Mouse (Mus musculus): ENCODE results near the gene Utp3. TPM values are rescaled to one million over a fixed set of nuclear protein-coding genes. Genes with fewer than 3 reads are reported as not detected.

The Utp3 gene
- polyA plus RNA-seq, 1 experiment from 2014 or later, result 78.9 TPM

DNA sequence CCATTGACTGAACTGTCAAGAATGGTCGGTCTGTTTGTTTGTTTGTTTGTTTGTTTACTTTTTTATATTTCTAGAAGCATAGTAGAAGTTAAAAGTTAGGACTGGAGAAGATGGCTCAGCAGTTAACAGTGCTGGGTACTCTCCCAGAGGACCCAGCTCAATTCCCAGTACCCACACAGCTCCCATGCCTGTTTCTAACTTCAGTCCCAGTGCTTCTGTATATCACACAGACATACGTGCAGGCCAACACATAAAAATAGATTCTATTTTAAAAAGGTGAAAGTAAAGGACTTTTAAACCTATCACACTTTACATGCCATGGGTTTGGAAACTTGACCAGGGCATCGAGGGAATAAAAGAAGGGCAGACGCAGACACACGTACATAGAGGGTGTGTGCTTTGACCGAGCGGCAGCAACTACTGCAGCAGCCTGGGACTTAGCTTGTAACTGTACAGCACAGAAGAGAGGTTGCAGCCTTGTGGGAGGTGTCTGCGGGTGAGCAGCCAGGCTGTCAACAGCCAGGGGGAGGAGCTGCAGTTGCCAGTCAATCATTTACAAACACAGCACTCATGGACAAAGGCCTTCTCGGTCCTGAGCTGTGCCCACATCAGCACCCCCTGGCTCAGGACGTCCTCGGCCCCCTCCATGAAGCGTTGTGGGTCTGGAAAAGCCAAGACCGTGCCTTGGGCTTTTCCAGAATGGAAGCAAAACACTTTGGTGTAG lies 33.1 kb downstream of the Utp3 start:
- in situ Hi-C loops (cut with MboI; ENCODE audit: low pct_unique_long_range_greater_than_20kb), result no loop called here
- ChIA-PET POLR2A (no interaction called here), CTCF (interaction anchor here (1.5 to 2.0 kb wide), 2 partner anchors 16 to 18 kb away, joined by 4 to 6 read pairs; no protein-coding TSS in a partner anchor)
- no peak for TF ChIP-seq CTCF (IDR thresholded peaks at IDR 0.05)
- no peaks in the 10 kb centered on the region for H3K27me3 ChIP-seq
- DNase-seq (ENCODE audit: low read depth, low spot score), result no peak
- ATAC-seq, result peak; percentile 95

GRCm38 (mm10) chr5:88588481-88588880 lies 34.2 kb downstream of the Utp3 start:
- ATAC-seq, result no peak
- H3K27me3 ChIP-seq, result no peaks in the 10 kb centered on the region
- POLR2A ChIA-PET, result no interaction called here
- in situ Hi-C loops (cut with MboI; ENCODE audit: low pct_unique_long_range_greater_than_20kb), result no loop called here
- no peak for DNase-seq (ENCODE audit: low read depth, low spot score)
- TF ChIP-seq CTCF (IDR thresholded peaks at IDR 0.05), result no peak
- CTCF ChIA-PET, result interaction anchor here (1.5 to 4.5 kb wide), 2 partner anchors 12 to 15 kb away, joined by 4 to 23 read pairs; no protein-coding TSS in a partner anchor

DNA sequence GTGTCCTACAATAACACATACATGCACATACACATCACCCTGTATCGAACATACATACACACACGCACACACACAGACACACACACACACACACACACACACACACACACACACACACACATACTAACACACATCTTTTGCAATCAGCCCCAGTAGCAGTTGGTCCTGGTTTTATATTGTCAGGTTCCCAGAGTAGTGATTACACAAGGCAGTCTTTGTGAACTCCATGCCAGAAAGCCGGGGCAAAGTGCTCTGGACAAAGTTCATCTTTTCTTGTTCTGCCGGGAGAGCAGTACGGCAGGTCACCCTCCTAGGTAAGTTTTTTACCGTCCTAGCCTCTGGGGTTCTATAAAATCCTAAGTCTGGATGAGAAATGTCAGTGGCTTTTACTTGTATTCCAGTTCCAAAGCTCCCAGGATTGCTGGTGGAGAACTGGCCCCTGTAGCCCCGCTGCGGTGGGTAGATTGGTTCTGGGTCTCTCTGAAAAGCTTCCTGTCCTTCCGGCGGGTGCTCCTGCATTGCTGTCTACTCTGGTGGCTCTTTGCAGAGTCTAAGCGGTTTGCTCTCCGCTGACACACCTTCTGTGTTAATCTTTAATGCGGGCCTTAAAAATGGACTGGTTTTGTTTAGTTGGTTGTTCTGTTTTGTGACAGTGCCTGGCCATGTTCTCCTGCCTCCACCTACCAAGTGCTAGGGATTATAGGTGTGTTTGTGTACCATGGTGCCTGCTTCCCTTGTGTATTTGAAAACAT lies 39.3 kb downstream of the Utp3 start:
- no peaks in the 10 kb centered on the region for H3K27me3 ChIP-seq
- ChIA-PET POLR2A (no interaction called here), CTCF (interaction anchor here (0.9 to 2.5 kb wide), 2 partner anchors 9 to 60 kb away, joined by 3 to 6 read pairs; no protein-coding TSS in a partner anchor)
- ATAC-seq (no peak), DNase-seq (ENCODE audit: low read depth, low spot score) (no peak)
- in situ Hi-C loops (cut with MboI; ENCODE audit: low pct_unique_long_range_greater_than_20kb), result no loop called here
- TF ChIP-seq CTCF (IDR thresholded peaks at IDR 0.05), result no peak

DNA sequence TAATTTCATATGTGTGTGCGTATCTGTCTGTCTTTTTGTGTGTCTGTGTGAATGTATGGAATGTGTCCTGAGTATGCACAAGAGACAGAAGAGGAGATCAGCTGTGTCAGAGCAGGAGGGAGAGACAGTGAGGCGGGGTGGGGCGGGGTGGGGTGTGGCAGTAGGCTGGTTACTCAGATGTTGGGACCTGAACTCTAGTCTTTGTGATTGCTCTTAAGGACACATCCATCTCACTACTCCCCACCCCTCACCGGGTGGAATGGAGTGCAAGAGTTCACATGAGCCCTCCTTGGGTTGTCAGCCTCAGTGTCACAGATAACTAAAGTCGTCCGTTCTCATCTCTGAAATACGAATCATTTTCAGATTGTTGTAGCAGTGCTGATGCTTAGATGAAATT lies 39.9 kb downstream of the Utp3 start:
- POLR2A ChIA-PET, result interaction anchor here (1.2 kb wide), 1 partner anchor 10 kb away, joined by 3 read pairs; no protein-coding TSS in a partner anchor
- CTCF ChIA-PET, result interaction anchor here (0.9 to 2.5 kb wide), 2 partner anchors 9 to 59 kb away, joined by 3 to 6 read pairs; no protein-coding TSS in a partner anchor
- in situ Hi-C loops (cut with MboI; ENCODE audit: low pct_unique_long_range_greater_than_20kb), result no loop called here
- no peak for DNase-seq (ENCODE audit: low read depth, low spot score)
- ATAC-seq, result no peak
- TF ChIP-seq CTCF (IDR thresholded peaks at IDR 0.05), result no peak
- H3K27me3 ChIP-seq, result no peaks in the 10 kb centered on the region

- CTCF ChIA-PET, result interaction anchor here (1.3 to 1.9 kb wide), 3 partner anchors 10 to 38 kb away, joined by 3 to 4 read pairs (median 4); no protein-coding TSS in a partner anchor
- H3K27me3 ChIP-seq, result no peaks in the 10 kb centered on the region
- in situ Hi-C loops (cut with MboI; ENCODE audit: low pct_unique_long_range_greater_than_20kb), result no loop called here
- DNase-seq (ENCODE audit: low read depth, low spot score) (no peak), ATAC-seq (no peak)
- POLR2A ChIA-PET, result interaction anchor here (1.2 kb wide), 1 partner anchor 12 kb away, joined by 3 read pairs; no protein-coding TSS in a partner anchor
- no peak for TF ChIP-seq CTCF (IDR thresholded peaks at IDR 0.05)
Observed at GRCm38 (mm10) chr5:88595537-88596455, 41.5 kb downstream of the Utp3 start.

DNA sequence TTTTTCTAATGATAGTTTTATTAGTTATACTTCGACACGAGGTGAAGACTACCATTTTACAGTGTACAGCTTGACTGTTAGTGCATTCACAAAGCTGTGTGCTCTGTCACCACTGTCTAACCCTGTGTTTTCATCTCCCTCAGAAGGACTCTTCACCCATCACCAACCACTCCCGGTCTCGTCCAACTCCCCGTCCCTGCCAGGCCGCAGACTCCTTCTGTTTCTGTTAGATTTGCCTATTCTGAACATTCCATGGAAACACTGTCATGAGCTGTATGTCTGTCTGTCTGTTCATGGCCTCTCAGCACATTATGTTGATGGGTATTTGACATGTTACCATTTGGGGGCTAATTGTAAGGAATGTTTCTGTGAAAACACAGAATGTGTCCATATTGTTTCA lies 44.7 kb downstream of the Utp3 start:
- DNase-seq (ENCODE audit: low read depth, low spot score), result no peak
- in situ Hi-C loops (cut with MboI; ENCODE audit: low pct_unique_long_range_greater_than_20kb), result no loop called here
- ATAC-seq, result no peak
- no peak for TF ChIP-seq CTCF (IDR thresholded peaks at IDR 0.05)
- ChIA-PET POLR2A (no interaction called here), CTCF (interaction anchor here (1.1 to 3.8 kb wide), 2 partner anchors 9 to 45 kb away, joined by 4 to 23 read pairs; no protein-coding TSS in a partner anchor)
- no peaks in the 10 kb centered on the region for H3K27me3 ChIP-seq

GRCm38 (mm10) chr5:88602030-88602429 lies 47.8 kb downstream of the Utp3 start:
- POLR2A ChIA-PET, result interaction anchor here (0.6 to 1.2 kb wide), 2 partner anchors 11 to 12 kb away, joined by 3 to 4 read pairs; no protein-coding TSS in a partner anchor

GRCm38 (mm10) chr5:88602713-88603112 lies 48.5 kb downstream of the Utp3 start:
- in situ Hi-C loops (cut with MboI; ENCODE audit: low pct_unique_long_range_greater_than_20kb), result no loop called here
- DNase-seq (ENCODE audit: low read depth, low spot score) (no peak), ATAC-seq (no peak)
- H3K27me3 ChIP-seq, result no peaks in the 10 kb centered on the region
- ChIA-PET CTCF (interaction anchor here (0.9 to 1.2 kb wide), 2 partner anchors 9 to 17 kb away, joined by 3 to 6 read pairs; no protein-coding TSS in a partner anchor), POLR2A (interaction anchor here (1.2 kb wide), 1 partner anchor 11 kb away, joined by 4 read pairs; no protein-coding TSS in a partner anchor)
- no peak for TF ChIP-seq CTCF (IDR thresholded peaks at IDR 0.05)

More at GRCm38 (mm10) chr5:88602030-88602429, 47.8 kb downstream of the Utp3 start:
- CTCF ChIA-PET, result interaction anchor here (0.8 to 3.8 kb wide), 4 partner anchors 8 to 39 kb away, joined by 3 to 23 read pairs (median 5); no protein-coding TSS in a partner anchor
- DNase-seq (ENCODE audit: low read depth, low spot score) (no peak), ATAC-seq (no peak)
- no peak for TF ChIP-seq CTCF (IDR thresholded peaks at IDR 0.05)
- in situ Hi-C loops (cut with MboI; ENCODE audit: low pct_unique_long_range_greater_than_20kb), result no loop called here
- H3K27me3 ChIP-seq, result no peaks in the 10 kb centered on the region

GRCm38 (mm10) chr5:88604046-88604445 lies 49.8 kb downstream of the Utp3 start:
- no peak for TF ChIP-seq CTCF (IDR thresholded peaks at IDR 0.05)
- ChIA-PET CTCF (interaction anchor here (1.0 to 1.2 kb wide), 3 partner anchors 11 to 85 kb away, joined by 3 to 4 read pairs (median 3); no protein-coding TSS in a partner anchor), POLR2A (interaction anchor here (0.6 kb wide), 1 partner anchor 76 kb away, joined by 4 read pairs; no protein-coding TSS in a partner anchor)
- no peaks in the 10 kb centered on the region for H3K27me3 ChIP-seq
- DNase-seq (ENCODE audit: low read depth, low spot score) (no peak), ATAC-seq (no peak)
- in situ Hi-C loops (cut with MboI; ENCODE audit: low pct_unique_long_range_greater_than_20kb), result no loop called here

Data from Patski (cell line).